Mouse (Mus musculus): Measurements from ENCODE around the gene Iqce.

DNA sequence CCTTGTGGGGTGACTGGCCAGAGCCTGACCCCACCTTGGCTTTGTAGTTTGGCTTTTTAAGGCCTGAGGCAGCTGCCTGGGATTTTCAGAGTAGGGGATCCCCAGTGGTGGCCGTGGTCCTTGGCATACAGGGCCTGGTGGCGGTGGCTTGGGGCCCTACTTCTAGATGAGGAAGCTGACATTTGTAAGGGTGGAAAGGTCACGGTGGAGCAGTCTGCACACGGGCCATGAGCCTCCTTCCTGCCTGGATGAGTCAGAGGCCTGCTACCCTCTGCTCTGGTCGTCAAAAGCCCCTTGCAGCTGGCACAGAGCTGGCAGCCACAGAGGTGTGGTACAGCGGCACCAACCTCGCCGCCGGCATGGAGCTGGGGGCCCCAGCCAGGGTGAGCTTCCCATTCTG is 85.5 kb downstream of the Iqce start:
- no peak for TF ChIP-seq CTCF (IDR thresholded peaks at IDR 0.05; ENCODE audit: borderline replicate concordance, insufficient read depth, low read length)
- TF ChIP-seq POLR2A (IDR thresholded peaks at IDR 0.05; ENCODE audit: low read depth, low read length): no peak

Data from embryonic fibroblast, embryonic 13.5 days (primary cell).